Mouse (Mus musculus) heart, embryonic 11.5 days (tissue): ENCODE measurements around the gene Lemd1. TPM values are rescaled to one million over a fixed set of nuclear protein-coding genes. Genes with fewer than 3 reads are reported as not detected.
A peak's percentile ranks its signal among the peaks of the same experiment; 100 is the strongest.

Source experiments
- ATAC-seq: fragments of 200-750 bp; cut with Nextera tagmentation; replicated peaks from 2 replicates; pipeline ENCODE4 v1.8.0; 2017; ENCODE audit warnings: moderate library complexity; ENCODE audit not compliant: insufficient number of reproducible peaks, low FRiP score, low TSS enrichment
- H3K27ac ChIP-seq: fragments of 300-500 bp; sonication (generic); 2 replicates; pipeline ENCODE4 v1.5.1; 2014; ENCODE audit warnings: mild to moderate bottlenecking, low read depth, low read length
- H3K27me3 ChIP-seq: fragments of 300-500 bp; sonication (generic); 2 replicates; pipeline ENCODE4 v1.6.1; 2014; ENCODE audit warnings: mild to moderate bottlenecking, low read length, mixed read lengths; ENCODE audit not compliant: control insufficient read depth, insufficient read depth
- H3K36me3 ChIP-seq: fragments of 300-500 bp; sonication (generic); 2 replicates; pipeline ENCODE4 v1.6.1; 2014; ENCODE audit warnings: mild to moderate bottlenecking, low read length, moderate library complexity, mixed read lengths; ENCODE audit not compliant: control insufficient read depth, insufficient read depth
- H3K4me1 ChIP-seq: fragments of 300-500 bp; sonication (generic); 2 replicates; pipeline ENCODE4 v1.6.1; 2014; ENCODE audit warnings: low read length; ENCODE audit not compliant: control insufficient read depth, insufficient read depth
- H3K4me2 ChIP-seq: fragments of 300-500 bp; sonication (generic); 2 replicates; pipeline ENCODE4 v1.6.1; 2014; ENCODE audit warnings: mild to moderate bottlenecking, moderate library complexity
- H3K4me3 ChIP-seq: fragments of 300-500 bp; sonication (generic); 2 replicates; pipeline ENCODE4 v1.5.1; 2014; ENCODE audit warnings: low read depth, low read length
- H3K9ac ChIP-seq: fragments of 300-500 bp; sonication (generic); 2 replicates; pipeline ENCODE4 v1.6.1; 2014; ENCODE audit warnings: mild to moderate bottlenecking, low read depth, low read length, moderate library complexity
- H3K9me3 ChIP-seq: fragments of 300-500 bp; sonication (generic); replicated peaks from 2 replicates; pipeline ENCODE4 v1.6.1; 2016; ENCODE audit warnings: low read length; ENCODE audit not compliant: control insufficient read depth
- WGBS: fragments of 180-500 bp; shearing (Covaris S2); extraction: QIAGEN DNeasy Blood & Tissue Kit; methylation state at CpG from one replicate; pipeline ENCODE4 v1.1.7; 2014; ENCODE audit not compliant: insufficient replicate concordance; 5-methylcytosine and 5-hydroxymethylcytosine counted together
- polyA plus RNA-seq: library from polyadenylated mRNA; unstranded; fragments of >200 nt; fragmentation: Nextera tagmentation; extraction: Ambion mirVana; gene quantifications from 2 replicates; pipeline ENCODE4 v1.2.1, GENCODE M21; 2014

The Lemd1 gene
- polyA plus RNA-seq, 1 experiment from 2014 or later: not detected

DNA sequence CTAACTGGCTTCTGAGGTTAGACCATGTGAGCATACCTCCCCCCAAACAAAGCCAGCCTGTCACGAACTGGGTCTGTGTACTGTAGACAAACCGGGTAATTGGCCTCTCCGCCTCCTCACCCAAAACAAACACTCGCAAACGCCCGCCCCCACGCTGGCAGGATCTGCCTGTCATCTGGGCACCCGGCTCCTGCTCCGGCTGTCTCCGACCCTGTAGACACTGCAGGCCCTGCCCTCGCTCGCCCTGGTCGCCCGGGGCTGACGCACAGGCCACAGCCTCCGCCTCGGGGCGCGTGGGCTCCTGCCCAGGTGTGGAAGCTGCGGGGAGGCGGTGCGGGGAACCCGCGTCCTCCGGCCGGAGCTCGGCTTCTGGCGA, 107.2 kb downstream of the Lemd1 start, which contains the start of gene Klhdc8a:
Gene Klhdc8a, plus strand, starts transcription at position 202 of the 376 bp plus-strand sequence.
- Histone ChIP-seq H3K36me3 (no peaks in the 10 kb centered on the region), H3K4me3 (peak within 1 kb of the TSS; percentile 61), H3K4me1 (0 out of 2 replicates have a peak, but pooled peaks cover 7% of the 10 kb centered on the region), H3K27me3 (peaks cover 44% of the 10 kb centered on the region), H3K27ac (no peak within 1 kb of the TSS), H3K9ac (peak within 1 kb of the TSS; percentile 70), H3K9me3 (no peaks in the 10 kb centered on the region), H3K4me2 (peak within 1 kb of the TSS; percentile 99)
- 2% methylated on average over 27 of the region's 28 CpGs for WGBS
- no peak; the same call in 1 of the 2 replicates for ATAC-seq

DNA sequence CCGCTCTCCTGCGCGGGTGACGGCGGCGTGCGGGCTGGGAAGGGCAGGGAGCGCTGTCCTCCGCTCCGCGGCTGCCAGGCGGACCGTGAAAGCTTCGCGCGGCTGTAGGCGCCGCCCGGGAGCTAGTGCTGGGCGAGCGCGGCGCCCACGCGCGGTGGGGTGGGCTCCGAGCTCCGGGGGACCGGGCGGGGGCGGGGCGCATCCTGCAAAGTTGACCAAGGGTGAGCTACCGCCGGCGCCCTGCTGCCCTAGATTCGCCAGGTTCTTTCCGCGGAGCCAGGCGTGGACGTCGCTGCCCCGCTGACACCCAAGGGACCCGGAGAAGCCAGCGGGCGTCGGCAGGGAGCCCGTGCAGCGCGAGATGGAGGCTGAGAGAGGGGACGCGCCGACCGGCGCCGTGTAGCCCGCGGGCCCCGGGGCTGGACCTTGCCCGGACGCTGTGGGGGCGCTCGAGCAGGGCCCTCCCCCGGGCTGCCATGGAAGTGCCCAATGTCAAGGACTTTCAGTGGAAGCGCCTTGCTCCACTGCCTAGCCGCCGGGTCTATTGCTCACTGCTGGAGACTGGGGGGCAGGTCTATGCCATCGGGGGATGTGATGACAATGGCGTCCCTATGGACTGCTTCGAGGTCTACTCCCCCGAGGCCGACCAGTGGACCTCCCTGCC, 107.7 kb downstream of the Lemd1 start:
- Histone ChIP-seq H3K4me2 (peak overlapping the region; percentile 99), H3K9ac (peak overlapping the region; percentile 70), H3K4me1 (0 out of 2 replicates have a peak, but pooled peaks cover 7% of the 10 kb centered on the region), H3K27ac (no peak overlapping the region), H3K27me3 (peaks cover 44% of the 10 kb centered on the region), H3K36me3 (no peaks in the 10 kb centered on the region), H3K4me3 (peak overlapping the region; percentile 61), H3K9me3 (no peaks in the 10 kb centered on the region)
- peak; percentile 49 for ATAC-seq
- 2% methylated on average over 67 of the region's 71 CpGs for WGBS

DNA sequence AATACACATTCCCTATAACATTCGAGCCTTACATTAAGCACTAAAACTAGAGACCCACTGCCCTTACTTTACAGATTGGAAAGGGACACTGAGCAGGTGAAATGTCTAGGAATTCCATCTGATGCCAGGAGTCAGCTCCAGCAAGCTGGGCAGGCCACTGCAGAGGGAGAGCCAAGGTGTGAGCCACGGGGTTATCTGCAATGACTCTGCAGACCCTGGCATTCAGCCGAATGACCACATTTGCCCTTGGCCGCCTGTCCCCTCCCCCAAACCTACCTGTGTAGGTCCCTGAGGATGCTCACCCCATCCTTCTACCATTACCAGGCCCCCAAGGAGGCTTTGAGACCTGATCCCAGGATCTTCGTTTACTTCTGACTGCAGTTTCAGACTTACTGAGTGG, 108.5 kb downstream of the Lemd1 start:
- Histone ChIP-seq H3K4me1 (peaks cover 11% of the 10 kb centered on the region; the same call in 1 of the 2 replicates), H3K9me3 (no peaks in the 10 kb centered on the region), H3K4me3 (no peak overlapping the region), H3K4me2 (no peak overlapping the region), H3K27ac (no peak overlapping the region), H3K9ac (no peak overlapping the region), H3K36me3 (no peaks in the 10 kb centered on the region), H3K27me3 (peaks cover 44% of the 10 kb centered on the region)
- 73% methylated on average over 5 of the region's 5 CpGs for WGBS
- no peak for ATAC-seq

DNA sequence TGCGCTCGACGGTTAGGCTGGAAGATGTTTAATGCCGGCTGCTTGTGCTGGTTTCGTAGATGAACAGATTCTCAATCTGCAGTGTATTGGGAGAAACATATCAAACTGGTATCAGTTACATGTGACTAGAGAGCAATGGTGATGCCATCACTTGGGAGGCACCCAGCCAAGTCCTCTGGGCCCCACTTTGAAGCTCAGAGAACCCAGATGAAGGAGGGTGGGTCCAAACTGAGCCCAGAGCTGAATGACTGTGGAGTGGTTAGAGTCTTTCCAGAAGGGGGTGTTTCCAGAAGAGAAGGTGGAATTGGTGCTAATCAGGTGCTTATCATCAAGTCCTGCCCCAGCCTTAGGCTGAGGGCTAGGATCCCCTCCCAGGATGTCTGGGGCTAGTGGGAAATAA, 110.0 kb downstream of the Lemd1 start:
- ATAC-seq: no peak
- no peaks in the 10 kb centered on the region for H3K36me3 ChIP-seq
- H3K4me2 ChIP-seq: no peak overlapping the region
- H3K27me3 ChIP-seq: peaks cover 40% of the 10 kb centered on the region
- H3K27ac ChIP-seq: no peak overlapping the region
- H3K4me3 ChIP-seq: no peak overlapping the region
- H3K9ac ChIP-seq: no peak overlapping the region
- H3K9me3 ChIP-seq: no peaks in the 10 kb centered on the region
- peaks cover 12% of the 10 kb centered on the region; the same call in 1 of the 2 replicates for H3K4me1 ChIP-seq
- 83% methylated on average over 5 of the region's 5 CpGs for WGBS

DNA sequence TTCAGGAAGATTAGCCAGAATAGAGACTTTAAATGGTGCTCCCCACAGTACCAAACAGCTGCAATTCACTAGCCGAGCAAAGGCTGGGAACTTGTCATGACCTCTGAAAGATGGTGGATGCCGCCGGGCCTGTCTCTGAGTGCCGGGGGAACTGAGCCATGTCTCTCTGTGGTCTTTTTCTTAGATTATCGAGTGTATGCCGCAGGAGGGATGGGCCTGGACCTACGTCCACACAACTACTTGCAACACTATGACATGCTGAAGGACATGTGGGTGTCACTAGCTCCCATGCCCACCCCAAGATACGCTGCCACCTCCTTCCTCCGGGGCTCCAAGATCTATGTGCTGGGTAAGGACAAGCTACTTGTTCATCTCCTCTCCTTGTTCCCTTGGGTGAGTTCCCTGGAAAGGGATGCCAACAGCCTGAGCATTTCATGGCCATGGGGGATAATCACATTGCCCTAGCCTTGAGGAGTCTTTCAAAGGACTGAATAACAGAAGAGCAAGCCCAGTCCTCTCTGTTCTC, 111.2 kb downstream of the Lemd1 start:
- Histone ChIP-seq H3K9ac (no peak overlapping the region), H3K4me2 (no peak overlapping the region), H3K9me3 (no peaks in the 10 kb centered on the region), H3K4me3 (no peak overlapping the region), H3K36me3 (no peaks in the 10 kb centered on the region), H3K4me1 (peaks cover 12% of the 10 kb centered on the region; the same call in 1 of the 2 replicates), H3K27me3 (peaks cover 30% of the 10 kb centered on the region), H3K27ac (no peak overlapping the region)
- WGBS: 82% methylated on average over 9 of the region's 9 CpGs
- ATAC-seq: no peak

DNA sequence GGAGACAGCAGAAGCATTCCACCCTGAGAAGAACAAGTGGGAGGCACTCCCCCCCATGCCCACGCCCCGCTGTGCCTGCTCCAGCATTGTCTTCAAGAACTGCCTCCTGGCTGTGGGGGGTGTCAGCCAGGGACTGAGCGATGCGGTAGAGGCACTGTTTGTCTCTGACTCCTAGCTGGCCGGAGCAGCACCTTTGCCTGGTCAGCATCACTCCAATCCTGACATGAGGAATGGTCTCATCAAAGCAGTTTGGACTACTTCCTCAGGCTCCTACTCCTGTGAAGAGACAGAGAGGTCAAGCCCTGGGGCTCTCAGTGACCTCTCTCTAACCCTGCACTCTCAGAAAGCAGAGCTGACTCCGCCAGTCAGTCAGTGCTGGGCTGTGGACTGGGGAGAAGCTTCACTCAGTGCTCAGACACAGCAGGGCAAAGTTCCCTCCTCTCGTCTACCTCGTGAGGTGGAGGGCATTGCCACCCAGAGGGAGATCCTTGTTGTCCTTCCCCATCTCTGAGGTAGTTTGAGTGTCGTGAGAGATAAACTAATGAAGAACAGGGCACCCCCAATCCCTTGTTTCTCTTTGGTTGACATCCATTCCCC, 113.5 kb downstream of the Lemd1 start:
- ATAC-seq: no peak
- Histone ChIP-seq H3K4me1 (peaks cover 6% of the 10 kb centered on the region; the same call in 1 of the 2 replicates), H3K27me3 (peaks cover 12% of the 10 kb centered on the region), H3K36me3 (no peaks in the 10 kb centered on the region), H3K27ac (no peak overlapping the region), H3K9me3 (no peaks in the 10 kb centered on the region), H3K4me3 (no peak overlapping the region), H3K9ac (no peak overlapping the region), H3K4me2 (no peak overlapping the region)
- WGBS: 31% methylated on average over 9 of the region's 9 CpGs

DNA sequence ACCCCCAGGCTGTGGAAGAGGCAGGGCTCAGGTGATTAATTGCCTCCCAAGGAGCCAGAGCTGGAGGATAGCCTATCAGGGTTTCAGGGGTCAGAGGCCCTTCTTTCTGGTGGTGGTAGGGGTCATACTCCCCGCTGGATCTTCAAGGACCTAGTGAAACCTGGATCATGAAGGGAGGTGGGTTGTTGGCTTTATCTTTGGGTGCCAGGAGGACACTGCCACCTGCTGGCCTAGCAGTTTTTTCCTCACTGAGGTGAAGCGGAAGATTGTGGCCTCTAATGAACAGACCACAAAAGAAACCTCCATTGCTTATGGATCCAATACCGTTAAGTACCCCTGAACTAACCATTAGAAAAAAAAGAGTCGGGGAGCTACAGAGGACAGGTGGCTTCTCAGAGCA, 114.9 kb downstream of the Lemd1 start:
- H3K9ac ChIP-seq: no peak overlapping the region
- H3K36me3 ChIP-seq: no peaks in the 10 kb centered on the region
- 33% methylated on average over 4 of the region's 4 CpGs for WGBS
- no peak overlapping the region for H3K4me2 ChIP-seq
- peaks cover 9% of the 10 kb centered on the region; the same call in 1 of the 2 replicates for H3K27me3 ChIP-seq
- no peak for ATAC-seq
- H3K4me1 ChIP-seq: peaks cover 13% of the 10 kb centered on the region; the same call in 1 of the 2 replicates
- H3K9me3 ChIP-seq: no peaks in the 10 kb centered on the region
- H3K27ac ChIP-seq: no peak overlapping the region
- H3K4me3 ChIP-seq: no peak overlapping the region

DNA sequence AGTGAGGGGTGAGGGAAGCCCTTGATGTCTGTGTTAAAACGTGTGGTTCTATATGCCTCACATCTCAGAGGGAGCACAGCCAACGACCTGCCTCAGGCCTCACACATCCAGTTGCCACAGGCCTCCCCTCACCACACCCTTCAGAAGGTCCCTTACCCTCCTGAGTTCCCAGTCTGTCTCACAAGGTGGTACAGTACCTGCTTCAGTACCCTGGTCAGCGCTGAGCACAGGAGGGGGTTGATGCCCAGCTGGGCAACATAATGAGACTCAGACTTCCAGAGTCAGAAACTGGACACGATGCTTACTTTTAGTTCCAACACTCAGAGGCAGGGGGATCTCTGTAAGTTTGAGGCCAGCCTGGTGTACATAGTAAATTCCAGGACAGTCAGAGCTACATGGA, 115.6 kb downstream of the Lemd1 start:
- no peaks in the 10 kb centered on the region for H3K36me3 ChIP-seq

More for the DNA sequence above, 115.6 kb downstream of the Lemd1 start:
- H3K9me3 ChIP-seq: no peaks in the 10 kb centered on the region
- no peak overlapping the region for H3K4me3 ChIP-seq
- H3K9ac ChIP-seq: no peak overlapping the region
- ATAC-seq: no peak
- H3K27me3 ChIP-seq: peaks cover 9% of the 10 kb centered on the region; the same call in 1 of the 2 replicates
- WGBS: 21% methylated on average over 4 of the region's 4 CpGs
- peaks cover 17% of the 10 kb centered on the region for H3K4me1 ChIP-seq
- no peak overlapping the region for H3K4me2 ChIP-seq
- no peak overlapping the region for H3K27ac ChIP-seq
